Mouse (Mus musculus) megakaryocyte progenitor cell, adult 5-6 weeks (primary cell): ENCODE measurements around the gene Zfp810. TPM values are rescaled to one million over a fixed set of nuclear protein-coding genes. Genes with fewer than 3 reads are reported as not detected.

ENCODE experiments used
- ATAC-seq: replicated peaks from 2 replicates; pipeline ENCODE4 v1.8.0; 2016; ENCODE audit warnings: mild to moderate bottlenecking, moderate TSS enrichment, inconsistent platforms; ENCODE audit not compliant: poor library complexity
- total RNA-seq, 2 experiments: library from RNA; stranded (forward) in 1 of 2; stranded (reverse) in 1 of 2; fragments of 157-497, 149-512 nt in 1 of 2; fragments of 200-1000 nt in 1 of 2; gene quantifications; 2 replicates each; pipeline versions ENCODE4 v1.2.3 to v1.2.4; 2015 to 2017

Gene Zfp810
- total RNA-seq, 2 experiments from 2014 or later: 10.2 to 14.7 TPM

DNA sequence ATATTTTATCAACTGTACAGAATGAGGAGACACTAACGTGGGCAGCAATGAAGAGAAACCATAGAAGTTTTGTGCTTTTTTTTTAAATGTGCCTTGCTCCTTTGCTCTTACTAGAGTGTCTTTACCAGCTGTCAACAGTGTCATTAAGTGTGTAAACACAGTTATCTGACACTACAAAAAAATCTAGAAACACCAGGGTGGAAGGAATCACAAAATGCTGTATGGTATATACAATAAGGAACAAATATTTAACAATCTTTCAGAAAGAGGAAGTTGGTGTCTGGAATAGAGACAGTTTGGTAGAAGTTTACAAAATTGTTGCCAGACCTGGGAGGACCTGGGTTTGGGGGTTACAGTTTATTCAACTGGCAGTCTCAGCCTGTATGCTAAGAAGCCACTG is 45.9 kb downstream of the Zfp810 start:
- ATAC-seq: no peak

DNA sequence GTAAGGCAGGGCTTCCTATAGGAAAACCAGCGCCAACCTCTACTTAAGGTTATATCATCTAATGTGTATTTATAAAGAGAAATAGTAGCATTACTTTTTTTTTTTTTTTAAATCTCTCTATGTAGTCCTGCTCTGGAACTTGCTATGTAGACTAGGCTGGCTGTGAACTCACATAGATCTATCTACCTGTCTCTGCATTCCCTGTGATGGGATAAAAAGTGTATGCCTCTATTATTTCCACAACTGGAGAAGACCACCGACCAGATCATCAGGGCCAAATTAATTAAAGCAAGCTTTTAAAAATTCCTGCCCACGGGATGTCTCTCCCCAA is 47.4 kb downstream of the Zfp810 start:
- ATAC-seq: no peak

DNA sequence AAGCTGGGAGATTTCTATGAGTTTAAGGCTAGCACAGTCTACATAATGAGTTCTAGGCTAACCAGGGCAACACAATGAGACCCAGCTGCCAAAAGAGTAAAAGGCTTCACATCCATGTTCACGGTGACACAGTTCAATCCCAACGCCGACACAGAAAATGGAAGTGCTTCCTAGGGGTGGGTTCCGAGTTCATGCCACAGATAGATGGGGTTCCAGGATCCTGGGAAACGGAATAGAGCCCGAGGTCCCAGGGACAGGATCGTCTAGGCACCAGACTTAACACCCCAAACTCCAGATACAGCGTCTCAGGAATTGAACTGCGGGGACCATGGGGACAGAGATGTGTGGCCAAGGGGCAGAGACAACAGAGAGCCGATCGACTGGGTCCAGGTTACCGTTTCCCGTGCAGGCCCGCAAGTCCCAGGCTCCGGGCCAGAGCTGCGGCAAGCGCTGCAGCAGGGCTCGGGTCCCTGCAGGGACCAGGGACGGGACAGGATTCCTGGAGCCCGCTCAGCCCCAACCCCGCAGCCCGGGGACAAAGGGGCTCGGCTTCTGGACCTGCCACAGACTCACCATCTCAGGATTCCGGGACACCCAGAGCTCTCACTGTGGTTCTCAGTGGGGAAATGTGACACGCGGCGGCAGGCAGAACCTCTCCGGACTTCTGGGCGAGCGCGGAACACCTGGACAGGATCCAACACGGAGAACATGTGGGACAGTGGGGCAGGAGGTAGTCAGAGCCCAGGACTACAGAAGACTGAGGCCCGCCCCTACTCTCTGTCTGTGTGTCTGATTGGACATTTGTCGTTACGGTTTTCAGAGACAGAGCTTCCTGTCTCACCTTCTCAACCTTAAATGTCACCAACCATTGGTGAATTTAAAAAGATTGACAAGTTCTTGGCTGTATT is 48.0 kb downstream of the Zfp810 start, which contains the start of gene Zfp599:
Gene Zfp599, minus strand, starts transcription at position 712 of the 908 bp plus-strand sequence.
- ATAC-seq: peak; percentile 98

DNA sequence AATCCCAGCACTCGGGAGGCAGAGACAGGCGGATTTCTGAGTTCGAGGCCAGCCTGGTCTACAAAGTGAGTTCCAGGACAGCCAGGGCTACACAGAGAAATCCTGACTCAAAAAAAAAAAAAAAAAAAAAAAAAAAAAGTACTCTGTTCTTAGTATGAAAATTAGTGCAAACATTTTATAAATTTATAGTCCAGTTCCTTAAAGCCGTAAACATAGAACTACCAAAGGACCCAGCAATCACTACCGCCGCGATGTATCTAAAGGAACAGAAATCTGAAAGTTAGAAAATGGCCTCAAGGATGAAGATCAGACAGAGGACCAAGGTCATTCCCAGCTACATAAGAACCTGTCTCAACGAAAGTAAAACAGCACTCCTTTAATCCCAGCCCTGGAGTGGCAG is 48.7 kb downstream of the Zfp810 start:
- no peak for ATAC-seq

DNA sequence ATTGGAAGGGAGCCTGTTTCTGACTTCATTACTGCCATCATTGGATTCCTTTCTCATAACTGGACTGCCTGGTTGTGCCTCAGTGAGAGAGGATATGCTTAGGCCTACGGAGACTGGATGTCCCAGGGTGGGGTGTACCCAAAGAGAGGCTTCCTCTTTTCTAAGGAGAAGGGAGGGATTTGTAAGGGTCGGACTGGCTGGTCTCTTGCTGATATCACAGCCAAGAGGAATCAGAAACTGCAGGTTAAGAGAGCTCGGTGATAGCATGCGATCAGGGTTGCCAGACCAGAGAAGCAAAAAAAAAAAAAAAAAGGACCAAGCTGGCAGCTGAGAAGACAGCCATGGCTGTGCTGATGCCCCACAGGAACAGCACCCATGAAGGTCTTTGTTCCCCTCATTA is 50.9 kb downstream of the Zfp810 start:
- 0 out of 2 replicates have a peak, but pooled peaks have one; percentile 25 for ATAC-seq

DNA sequence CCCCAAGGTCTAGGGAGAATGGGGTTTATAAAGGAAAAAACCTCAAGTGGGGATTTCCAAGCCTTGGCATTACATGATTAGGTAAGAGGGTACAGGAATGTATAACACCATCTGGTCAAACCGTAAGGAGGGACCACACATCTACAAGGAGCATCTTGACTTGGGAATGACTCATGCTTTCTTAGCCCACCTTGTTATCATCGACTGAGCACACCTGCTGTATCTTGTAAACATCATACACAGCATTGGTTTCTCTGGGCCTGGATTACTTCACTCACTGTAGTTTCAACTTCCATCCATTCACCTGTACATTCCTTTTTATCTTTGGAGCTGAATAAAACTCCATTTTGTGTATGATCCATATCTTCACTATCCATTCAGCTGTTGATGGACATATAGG is 63.2 kb downstream of the Zfp810 start:
- no peak for ATAC-seq

DNA sequence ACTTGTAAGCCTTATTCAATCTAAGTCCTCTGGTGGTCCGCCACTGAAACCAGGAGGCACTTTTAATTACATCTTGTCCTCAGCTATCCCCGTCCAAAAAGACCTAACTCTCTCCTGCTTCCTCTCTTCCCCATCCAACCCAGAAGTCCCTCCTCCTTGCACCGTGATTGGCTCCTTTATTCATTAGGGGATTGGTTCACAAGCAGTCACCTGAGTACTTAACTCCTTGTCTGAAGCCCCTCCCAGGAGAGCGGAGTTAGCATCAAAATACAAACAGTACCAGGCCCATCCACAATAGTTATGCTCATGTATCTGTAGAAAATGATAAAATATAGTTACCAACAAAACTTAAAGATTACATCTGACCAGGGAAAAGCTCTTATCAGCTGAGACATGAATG is 67.4 kb downstream of the Zfp810 start:
- ATAC-seq: no peak

DNA sequence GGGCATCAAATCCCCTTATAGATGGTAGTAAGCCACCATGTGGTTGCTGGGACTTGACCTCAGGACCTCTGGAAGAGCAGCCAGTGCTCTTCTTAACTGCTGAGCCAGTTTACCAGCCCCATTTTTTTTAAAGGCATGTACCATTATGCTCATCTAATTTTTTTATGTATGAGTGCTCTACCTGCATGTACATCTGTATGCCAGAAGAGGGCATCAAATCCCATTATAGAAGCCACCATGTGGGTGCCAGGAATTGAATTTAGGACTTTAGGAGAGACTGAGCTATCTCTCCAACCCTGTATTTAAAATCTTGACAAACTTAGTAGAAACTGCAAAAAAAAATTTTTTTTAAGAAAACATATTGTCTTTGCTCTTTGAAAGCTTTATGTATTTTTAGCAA is 76.9 kb downstream of the Zfp810 start:
- ATAC-seq: peak; percentile 52; the same call in 1 of the 2 replicates

DNA sequence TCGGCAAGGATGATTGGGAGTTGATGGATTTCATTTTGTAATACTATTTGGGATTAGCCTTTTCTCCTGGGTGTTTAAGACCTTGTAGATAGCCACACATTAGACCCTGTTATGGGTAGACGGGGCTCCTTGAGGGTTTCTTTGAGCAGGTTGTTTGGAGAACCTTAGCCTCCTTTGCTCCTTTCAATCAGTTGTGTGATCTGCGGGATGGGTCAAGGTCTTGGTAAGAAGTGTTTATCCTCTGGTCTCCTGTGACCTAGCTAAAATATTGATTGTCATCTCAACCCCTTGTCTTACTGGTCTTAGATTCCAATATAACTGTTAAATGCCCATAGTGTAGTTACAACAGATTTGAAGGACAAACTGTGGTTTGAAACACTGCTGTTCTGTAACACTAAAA is 77.4 kb downstream of the Zfp810 start:
- ATAC-seq: no peak

DNA sequence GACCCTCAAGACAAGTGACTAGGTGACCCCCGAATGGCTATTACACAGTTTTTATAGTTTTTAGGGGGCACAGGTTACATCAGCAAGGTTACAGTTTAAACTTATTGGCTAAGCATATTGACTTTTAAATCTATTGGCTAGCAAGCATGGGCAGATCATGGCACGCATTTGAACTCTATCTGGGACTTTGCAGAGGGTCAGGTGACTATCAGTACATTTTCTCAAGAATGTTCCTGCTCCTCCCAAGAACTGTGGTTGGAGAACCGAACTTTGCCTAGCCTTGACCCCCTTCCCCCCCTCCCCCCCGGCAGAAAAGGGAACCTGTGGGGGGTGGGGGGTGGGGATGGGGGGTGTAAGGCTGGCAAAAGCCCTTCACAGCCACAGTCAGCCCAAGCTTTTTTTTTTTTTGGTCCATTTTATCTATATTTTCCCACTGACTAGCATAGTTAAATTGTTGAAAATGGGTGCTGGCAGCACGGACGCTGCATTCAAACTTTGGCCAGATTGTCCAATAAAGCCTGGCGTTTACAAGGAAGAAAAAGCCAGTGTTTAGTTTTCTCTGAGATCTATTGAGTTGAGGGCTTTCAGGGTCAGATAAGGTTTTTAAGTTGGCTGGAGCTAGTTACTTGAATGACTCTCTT is 77.9 kb downstream of the Zfp810 start:
- no peak for ATAC-seq

DNA sequence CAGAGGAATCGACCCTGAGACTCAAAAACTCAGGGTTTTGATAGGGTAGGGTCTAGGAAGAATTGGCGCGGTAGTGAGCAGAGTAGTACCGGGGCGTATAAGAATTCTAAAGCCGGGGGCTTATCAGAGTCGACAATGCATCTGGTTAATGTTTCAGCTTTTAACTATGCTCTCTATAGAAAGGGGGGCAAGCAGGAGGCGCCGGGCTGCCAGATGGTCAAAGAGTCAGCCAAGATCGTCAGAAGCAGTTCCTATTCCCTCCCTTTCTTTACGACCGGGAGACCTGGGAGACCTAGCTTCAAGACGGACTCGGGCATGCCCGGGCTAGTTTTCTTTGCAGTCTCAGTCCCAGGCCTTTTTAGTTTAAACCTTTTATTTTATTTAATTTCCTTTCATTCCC is 80.6 kb downstream of the Zfp810 start:
- ATAC-seq: no peak

Other genes with a start within 250 kb of the Zfp810 start
- not detected in 2 replicates for gene Gm49318, start 236.4 kb downstream of the Zfp810 start, total RNA-seq (2015)
- not detected in 2 replicates for gene Gm49318, start 236.4 kb downstream of the Zfp810 start, total RNA-seq (2017)
- gene Zfp653, start 236.3 kb downstream of the Zfp810 start, total RNA-seq (2015): 4.9 and 7.1 TPM in 2 replicates
- gene Zfp653, start 236.3 kb downstream of the Zfp810 start, total RNA-seq (2017): 8.0 and 11.9 TPM in 2 replicates
- 10.1 and 12.0 TPM in 2 replicates for gene Ecsit, start 222.2 kb downstream of the Zfp810 start, total RNA-seq (2015)
- gene Ecsit, start 222.2 kb downstream of the Zfp810 start, total RNA-seq (2017): 20.8 and 24.0 TPM in 2 replicates
- not detected in 2 replicates for gene Cnn1, start 208.4 kb downstream of the Zfp810 start, total RNA-seq (2015)
- gene Cnn1, start 208.4 kb downstream of the Zfp810 start, total RNA-seq (2017): not detected in 2 replicates
- gene Elof1, start 190.5 kb downstream of the Zfp810 start, total RNA-seq (2015): 106 and 124 TPM in 2 replicates
- 43.6 and 49.6 TPM in 2 replicates for gene Elof1, start 190.5 kb downstream of the Zfp810 start, total RNA-seq (2017)
- gene Acp5, start 171.9 kb downstream of the Zfp810 start, total RNA-seq (2015): 3.3 and 4.1 TPM in 2 replicates
- gene Acp5, start 171.9 kb downstream of the Zfp810 start, total RNA-seq (2017): 2.9 and 5.3 TPM in 2 replicates
- gene Pigyl, start 150.8 kb downstream of the Zfp810 start, total RNA-seq (2015): 21.8 and 25.4 TPM in 2 replicates
- 28.4 and 31.8 TPM in 2 replicates for gene Pigyl, start 150.8 kb downstream of the Zfp810 start, total RNA-seq (2017)
- not detected in 2 replicates for gene Zfp872, start 119.6 kb downstream of the Zfp810 start, total RNA-seq (2015)
- gene Zfp872, start 119.6 kb downstream of the Zfp810 start, total RNA-seq (2017): not detected in 2 replicates
- gene Zfp809, start 81.9 kb downstream of the Zfp810 start, total RNA-seq (2015): 42.9 and 52.0 TPM in 2 replicates
- 28.8 and 32.3 TPM in 2 replicates for gene Zfp809, start 81.9 kb downstream of the Zfp810 start, total RNA-seq (2017)
- 6.0 and 7.1 TPM in 2 replicates for gene Zfp599, start 47.8 kb downstream of the Zfp810 start, total RNA-seq (2015)
- 8.0 and 9.0 TPM in 2 replicates for gene Zfp599, start 47.8 kb downstream of the Zfp810 start, total RNA-seq (2017)
- gene Anln, start 81.5 kb upstream of the Zfp810 start, total RNA-seq (2015): 68.3 and 76.2 TPM in 2 replicates
- gene Anln, start 81.5 kb upstream of the Zfp810 start, total RNA-seq (2017): 44.9 and 58.8 TPM in 2 replicates
- gene 9530077C05Rik, start 103.9 kb upstream of the Zfp810 start, total RNA-seq (2015): 2.1 and 2.5 TPM in 2 replicates
- gene 9530077C05Rik, start 103.9 kb upstream of the Zfp810 start, total RNA-seq (2017): 2.2 and 5.4 TPM in 2 replicates
- not detected in 2 replicates for gene Gm17545, start 146.6 kb upstream of the Zfp810 start, total RNA-seq (2015)
- not detected in 2 replicates for gene Gm17545, start 146.6 kb upstream of the Zfp810 start, total RNA-seq (2017)
- 129 and 142 TPM in 2 replicates for gene Rp9, start 162.1 kb upstream of the Zfp810 start, total RNA-seq (2015)
- gene Rp9, start 162.1 kb upstream of the Zfp810 start, total RNA-seq (2017): 178 and 208 TPM in 2 replicates
- 16.9 and 20.8 TPM in 2 replicates for gene Bbs9, start 168.1 kb upstream of the Zfp810 start, total RNA-seq (2015)
- gene Bbs9, start 168.1 kb upstream of the Zfp810 start, total RNA-seq (2017): 18.9 and 21.3 TPM in 2 replicates